Mouse (Mus musculus) bone marrow, adult 2 months (tissue): Measurements from ENCODE around the gene Igfbp5.

Source experiments
- CTCF ChIP-seq: fragments of 200-500 bp; IDR thresholded peaks from 2 replicates; pipeline ENCODE4 v1.5.1; 2011; ENCODE audit warnings: low read length, control low read depth; ENCODE audit not compliant: control insufficient read depth, insufficient read depth
- POLR2A ChIP-seq: fragments of 200-500 bp; IDR thresholded peaks from 2 replicates; pipeline ENCODE4 v1.6.1; 2011; ENCODE audit warnings: low read depth, mild to moderate bottlenecking, control low read depth, low read length, borderline replicate concordance; ENCODE audit not compliant: control insufficient read depth

DNA sequence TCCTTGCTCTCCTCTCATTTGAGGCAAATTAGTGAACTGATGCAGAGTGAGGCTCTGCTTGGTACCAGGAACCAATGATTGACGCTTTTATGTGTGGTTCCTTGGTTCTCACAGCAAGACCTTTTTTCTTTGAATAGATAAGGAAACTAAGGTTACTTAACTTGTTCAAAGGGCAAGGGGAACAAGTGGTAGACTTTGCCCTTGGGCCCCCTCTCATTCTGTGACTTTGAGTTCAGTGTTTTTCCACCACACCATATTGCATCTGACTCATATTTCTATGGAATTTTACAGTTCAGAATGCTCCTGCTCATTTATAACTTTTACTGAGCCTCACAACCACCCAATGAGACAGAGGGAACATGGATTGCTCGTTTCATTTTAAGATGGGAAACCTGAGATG is 21.1 kb upstream of the Igfbp5 start:
- TF ChIP-seq CTCF (no peak), POLR2A (no peak)
